Mouse (Mus musculus) neural tube, embryonic 10.5 days (tissue): Measurements from ENCODE around the gene Rab3ip.

Source experiments
- DNase-seq: peaks from one replicate; pipeline ENCODE4 v3.0.0-alpha.2; 2017; ENCODE audit warnings: low spot score; ENCODE audit errors: extremely low spot score

Gene Rab3ip

GRCm38 (mm10) chr10:116871329-116872015 is 79.1 kb downstream of the Rab3ip start:
- no peak for DNase-seq

DNA sequence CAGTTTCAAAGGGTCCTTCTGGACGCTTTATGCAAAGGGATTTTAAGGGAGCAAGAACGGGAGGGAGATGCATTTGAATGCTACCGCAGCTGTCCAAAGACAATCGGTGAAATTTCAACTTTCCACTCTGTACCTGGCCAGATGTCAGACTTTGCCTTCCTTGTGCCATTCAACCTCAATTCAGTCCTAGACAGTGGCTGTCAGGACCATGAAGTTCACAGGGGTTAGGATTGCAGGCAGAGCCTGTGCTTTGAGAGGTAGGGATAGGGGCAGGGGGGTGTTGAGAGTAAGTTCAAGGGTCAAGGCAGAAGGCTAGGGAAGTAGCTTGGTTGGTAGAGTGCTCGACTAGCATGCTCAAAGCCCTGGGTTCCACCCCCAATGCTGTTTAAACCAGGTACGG is 79.8 kb downstream of the Rab3ip start:
- DNase-seq: no peak
